ENCODE assay signal across 8 mouse cellular contexts in the genomic region with DNA sequence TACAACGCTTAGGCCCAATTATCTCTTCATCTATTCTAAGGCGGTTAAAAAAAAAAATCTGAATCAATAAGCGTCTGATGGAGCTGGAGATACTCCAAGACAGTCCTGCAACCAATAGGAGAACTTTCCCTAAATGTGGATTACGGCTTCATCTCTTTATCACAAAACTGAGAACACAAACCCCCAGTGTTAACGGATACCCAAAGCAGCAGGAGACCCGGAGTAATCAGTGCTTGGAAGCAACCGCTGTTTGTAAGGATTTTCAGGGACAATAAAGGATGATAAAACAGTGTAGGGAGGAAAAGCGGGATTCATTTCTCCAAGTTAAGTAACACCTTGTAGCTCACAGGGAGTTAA. TPM values are rescaled to one million over a fixed set of nuclear protein-coding genes. Genes with fewer than 3 reads are reported as not detected.
DNase-seq lines count a peak whose midpoint lies in the region; ATAC-seq and TF ChIP-seq lines count a peak whose summit lies in the region.

No protein-coding gene starts in this region.

- peak overlapping the region; percentile 91 for H3K9ac ChIP-seq in lung, postnatal 0 days (replicated peaks; ENCODE audit: low read depth)
- peak overlapping the region; percentile 92 for H3K9ac ChIP-seq in hindbrain, postnatal 0 days (replicated peaks; ENCODE audit: low read length)
- H3K9ac ChIP-seq in neural tube, embryonic 13.5 days, result peak overlapping the region; percentile 100

- DNase-seq in cerebellum, adult 9-11 months, result peak; percentile 20
- no peak for DNase-seq in lung, postnatal 0 days (ENCODE audit: low spot score)
- DNase-seq in lung, adult 18-20 months, result no peak
- peak; percentile 63 for DNase-seq in hindbrain, postnatal 0 days (ENCODE audit: low spot score)
- DNase-seq in gastrocnemius, adult 18-20 months (ENCODE audit: low spot score), result no peak
- DNase-seq in kidney, postnatal 4 days, result no peak

- H3K36me3 ChIP-seq in lung, postnatal 0 days (ENCODE audit: insufficient read depth, low read length), result no peaks in the 10 kb centered on the region
- no peaks in the 10 kb centered on the region for H3K36me3 ChIP-seq in hindbrain, postnatal 0 days (ENCODE audit: insufficient read depth, low read length)
- H3K36me3 ChIP-seq in neural tube, embryonic 13.5 days, result no peaks in the 10 kb centered on the region

- TF ChIP-seq EP300 in lung, postnatal 0 days (IDR thresholded peaks at IDR 0.05), result no peak

- H3K4me3 ChIP-seq in lung, postnatal 0 days (ENCODE audit: low read depth, low read length), result peak overlapping the region; percentile 85
- H3K4me3 ChIP-seq in hindbrain, postnatal 0 days (ENCODE audit: low read length), result peak overlapping the region; percentile 84
- peak overlapping the region; percentile 94 for H3K4me3 ChIP-seq in neural tube, embryonic 13.5 days

- WGBS in lung, postnatal 0 days, result 3% methylated on average over 8 of the region's 8 CpGs
- 2% methylated on average over 8 of the region's 8 CpGs for WGBS in hindbrain, postnatal 0 days
- 6% methylated on average over 8 of the region's 8 CpGs for WGBS in neural tube, embryonic 13.5 days

- peak overlapping the region; percentile 92 for H3K27ac ChIP-seq in lung, postnatal 0 days (ENCODE audit: low read length)
- peak overlapping the region; percentile 98 for H3K27ac ChIP-seq in hindbrain, postnatal 0 days
- peak overlapping the region; percentile 99 for H3K27ac ChIP-seq in neural tube, embryonic 13.5 days (replicated peaks)

- H3K27me3 ChIP-seq in lung, postnatal 0 days (replicated peaks; ENCODE audit: insufficient read depth, low read length), result no peaks in the 10 kb centered on the region
- H3K27me3 ChIP-seq in hindbrain, postnatal 0 days (ENCODE audit: insufficient read depth, low read length), result no peaks in the 10 kb centered on the region
- peaks cover 25% of the 10 kb centered on the region for H3K27me3 ChIP-seq in neural tube, embryonic 13.5 days

- H3K9me3 ChIP-seq in lung, postnatal 0 days (ENCODE audit: low read length), result no peaks in the 10 kb centered on the region
- H3K9me3 ChIP-seq in hindbrain, postnatal 0 days (ENCODE audit: low read length), result no peaks in the 10 kb centered on the region
- no peaks in the 10 kb centered on the region for H3K9me3 ChIP-seq in neural tube, embryonic 13.5 days

- H3K4me2 ChIP-seq in lung, postnatal 0 days (replicated peaks; ENCODE audit: low read depth, low read length), result peak overlapping the region; percentile 84
- H3K4me2 ChIP-seq in hindbrain, postnatal 0 days (ENCODE audit: low read depth, low read length), result peak overlapping the region; percentile 78
- H3K4me2 ChIP-seq in neural tube, embryonic 13.5 days, result peak overlapping the region; percentile 70

- peaks cover 6% of the 10 kb centered on the region; the same call in 1 of the 2 replicates for H3K4me1 ChIP-seq in lung, postnatal 0 days (ENCODE audit: insufficient read depth, low read depth, low read length)
- H3K4me1 ChIP-seq in hindbrain, postnatal 0 days (ENCODE audit: insufficient read depth, low read length), result peaks cover 3% of the 10 kb centered on the region
- peaks cover 42% of the 10 kb centered on the region for H3K4me1 ChIP-seq in neural tube, embryonic 13.5 days (replicated peaks)

- ATAC-seq in cerebellum, adult (ENCODE audit: insufficient number of reproducible peaks, low FRiP score, low TSS enrichment), result no peak
- ATAC-seq in lung, postnatal 0 days, result no peak
- no peak for ATAC-seq in hindbrain, postnatal 0 days
- ATAC-seq in neural tube, embryonic 13.5 days (ENCODE audit: low read depth), result no peak

- TF ChIP-seq CTCF in lung, postnatal 0 days (IDR thresholded peaks at IDR 0.05), result no peak
- TF ChIP-seq CTCF in hindbrain, postnatal 0 days (IDR thresholded peaks at IDR 0.05; ENCODE audit: low read depth), result no peak

RNA-seq across cellular contexts. Expression of a gene that starts 0.9 kb away (rescaled TPM):
- polyA plus RNA-seq in lung, postnatal 0 days (2015; fragmentation: Nextera tagmentation; extraction: Ambion mirVana), result 2.0 and 2.3 TPM in 2 replicates
- 10.8 and 11.8 TPM in 2 replicates for total RNA-seq in hindbrain, postnatal 0 days (2014; rRNA removed)
- 3.4 and 3.5 TPM in 2 replicates for polyA plus RNA-seq in hindbrain, postnatal 0 days (2015; fragmentation: Nextera tagmentation; extraction: Ambion mirVana)
- polyA plus RNA-seq in neural tube, embryonic 13.5 days (2015; fragmentation: Nextera tagmentation; extraction: Ambion mirVana), result 4.7 and 5.8 TPM in 2 replicates
- 10 to 100 TPM in 1 of 2 experiments, 1 to 10 TPM in 1; 9.8 to 10.6 TPM for total RNA-seq in gastrocnemius, adult 18-20 months (2021)

Comparison
In these comparisons a context has a peak if more than half of its experiments do, and no peak if none do; other contexts are left out.
1. DNase-seq: peak in cerebellum, adult 9-11 months (single experiment) and hindbrain, postnatal 0 days (single experiment); none in lung, postnatal 0 days (single experiment), lung, adult 18-20 months (0 of 2), gastrocnemius, adult 18-20 months (single experiment) and kidney, postnatal 4 days (0 of 2).
2. Peak in every context shown above with its lines, with median percentiles within 50 percentile points of each other: H3K27ac ChIP-seq, H3K4me2 ChIP-seq, H3K4me3 ChIP-seq and H3K9ac ChIP-seq.